Mouse (Mus musculus): ENCODE data around the gene Snapc3. TPM values are rescaled to one million over a fixed set of nuclear protein-coding genes. Genes with fewer than 3 reads are reported as not detected.

Gene Snapc3
- polyA plus RNA-seq, 2 experiments, result 39.2 to 45.3 TPM

GRCm38 (mm10) chr4:83379746-83380145, 37.8 kb upstream of the Snapc3 start:
- no peak overlapping the region for H3K4me2 ChIP-seq (replicated peaks; ENCODE audit: low read depth, low read length, severe bottlenecking)
- no peak for TF ChIP-seq POLR2A (IDR thresholded peaks at IDR 0.05; ENCODE audit: borderline replicate concordance, extremely low read depth, insufficient read depth, insufficient read length)
- no peak overlapping the region for H3K27ac ChIP-seq (replicated peaks; ENCODE audit: low read depth, low read length)
- H3K4me3 ChIP-seq (replicated peaks; ENCODE audit: low read length), result no peak overlapping the region
- ATAC-seq (ENCODE audit: low FRiP score, low read depth) (no peak), DNase-seq (ENCODE audit: low spot score) (no peak)
- no peaks in the 10 kb centered on the region for H3K9me3 ChIP-seq (ENCODE audit: control insufficient read depth, low read length)
- H3K36me3 ChIP-seq (ENCODE audit: control insufficient read depth, insufficient read depth, low read length), result no peaks in the 10 kb centered on the region
- no peak overlapping the region for H3K9ac ChIP-seq (ENCODE audit: low read depth, low read length, severe bottlenecking)
- H3K27me3 ChIP-seq (ENCODE audit: control insufficient read depth, insufficient read depth, low read length), result no peaks in the 10 kb centered on the region
- WGBS, result 87% methylated on average over 6 of the region's 6 CpGs
- no peaks in the 10 kb centered on the region for H3K4me1 ChIP-seq (ENCODE audit: control insufficient read depth, insufficient read depth, low read length)

- H3K4me1 ChIP-seq (ENCODE audit: control insufficient read depth, insufficient read depth, low read length), result no peaks in the 10 kb centered on the region
- no peak overlapping the region for H3K4me3 ChIP-seq (replicated peaks; ENCODE audit: low read length)
- no peak overlapping the region for H3K27ac ChIP-seq (replicated peaks; ENCODE audit: low read depth, low read length)
- no peak overlapping the region for H3K9ac ChIP-seq (ENCODE audit: low read depth, low read length, severe bottlenecking)
- no peak overlapping the region for H3K4me2 ChIP-seq (replicated peaks; ENCODE audit: low read depth, low read length, severe bottlenecking)
- no peaks in the 10 kb centered on the region for H3K36me3 ChIP-seq (ENCODE audit: control insufficient read depth, insufficient read depth, low read length)
- 71% methylated on average over 4 of the region's 4 CpGs for WGBS
- no peak for DNase-seq (ENCODE audit: low spot score)
- TF ChIP-seq POLR2A (IDR thresholded peaks at IDR 0.05; ENCODE audit: borderline replicate concordance, extremely low read depth, insufficient read depth, insufficient read length), result no peak
- no peak for ATAC-seq (ENCODE audit: low FRiP score, low read depth)
- no peaks in the 10 kb centered on the region for H3K9me3 ChIP-seq (ENCODE audit: control insufficient read depth, low read length)
- H3K27me3 ChIP-seq (ENCODE audit: control insufficient read depth, insufficient read depth, low read length), result no peaks in the 10 kb centered on the region
Observed at GRCm38 (mm10) chr4:83380266-83380665, 37.3 kb upstream of the Snapc3 start.

- DNase-seq (ENCODE audit: low spot score), result no peak
- WGBS, result 46% methylated on average over 6 of the region's 6 CpGs
Observed at GRCm38 (mm10) chr4:83383899-83384490, 33.5 kb upstream of the Snapc3 start.

GRCm38 (mm10) chr4:83385091-83385490, 32.4 kb upstream of the Snapc3 start:
- no peak for TF ChIP-seq POLR2A (IDR thresholded peaks at IDR 0.05; ENCODE audit: borderline replicate concordance, extremely low read depth, insufficient read depth, insufficient read length)
- H3K4me1 ChIP-seq (ENCODE audit: control insufficient read depth, insufficient read depth, low read length), result no peaks in the 10 kb centered on the region
- ATAC-seq (ENCODE audit: low FRiP score, low read depth), result no peak
- H3K4me2 ChIP-seq (replicated peaks; ENCODE audit: low read depth, low read length, severe bottlenecking), result no peak overlapping the region
- no peak overlapping the region for H3K9ac ChIP-seq (ENCODE audit: low read depth, low read length, severe bottlenecking)
- no peak for DNase-seq (ENCODE audit: low spot score)
- H3K36me3 ChIP-seq (ENCODE audit: control insufficient read depth, insufficient read depth, low read length), result no peaks in the 10 kb centered on the region
- no peaks in the 10 kb centered on the region for H3K9me3 ChIP-seq (ENCODE audit: control insufficient read depth, low read length)
- H3K4me3 ChIP-seq (replicated peaks; ENCODE audit: low read length), result no peak overlapping the region
- no peak overlapping the region for H3K27ac ChIP-seq (replicated peaks; ENCODE audit: low read depth, low read length)
- H3K27me3 ChIP-seq (ENCODE audit: control insufficient read depth, insufficient read depth, low read length), result no peaks in the 10 kb centered on the region

More at GRCm38 (mm10) chr4:83383899-83384490, 33.5 kb upstream of the Snapc3 start:
- TF ChIP-seq POLR2A (IDR thresholded peaks at IDR 0.05; ENCODE audit: borderline replicate concordance, extremely low read depth, insufficient read depth, insufficient read length), result no peak
- H3K27ac ChIP-seq (replicated peaks; ENCODE audit: low read depth, low read length), result no peak overlapping the region
- no peaks in the 10 kb centered on the region for H3K36me3 ChIP-seq (ENCODE audit: control insufficient read depth, insufficient read depth, low read length)
- no peak overlapping the region for H3K9ac ChIP-seq (ENCODE audit: low read depth, low read length, severe bottlenecking)
- H3K4me3 ChIP-seq (replicated peaks; ENCODE audit: low read length), result no peak overlapping the region
- ATAC-seq (ENCODE audit: low FRiP score, low read depth), result no peak
- H3K4me1 ChIP-seq (ENCODE audit: control insufficient read depth, insufficient read depth, low read length), result no peaks in the 10 kb centered on the region
- H3K27me3 ChIP-seq (ENCODE audit: control insufficient read depth, insufficient read depth, low read length), result no peaks in the 10 kb centered on the region
- H3K4me2 ChIP-seq (replicated peaks; ENCODE audit: low read depth, low read length, severe bottlenecking), result no peak overlapping the region
- H3K9me3 ChIP-seq (ENCODE audit: control insufficient read depth, low read length), result no peaks in the 10 kb centered on the region

GRCm38 (mm10) chr4:83390551-83390950, 27.0 kb upstream of the Snapc3 start:
- DNase-seq (ENCODE audit: low spot score) (no peak), ATAC-seq (ENCODE audit: low FRiP score, low read depth) (no peak)
- TF ChIP-seq POLR2A (IDR thresholded peaks at IDR 0.05; ENCODE audit: borderline replicate concordance, extremely low read depth, insufficient read depth, insufficient read length), result no peak
- Histone ChIP-seq H3K9me3 (ENCODE audit: control insufficient read depth, low read length) (no peaks in the 10 kb centered on the region), H3K4me3 (replicated peaks; ENCODE audit: low read length) (no peak overlapping the region), H3K27ac (replicated peaks; ENCODE audit: low read depth, low read length) (no peak overlapping the region), H3K4me2 (replicated peaks; ENCODE audit: low read depth, low read length, severe bottlenecking) (no peak overlapping the region), H3K27me3 (ENCODE audit: control insufficient read depth, insufficient read depth, low read length) (no peaks in the 10 kb centered on the region), H3K36me3 (ENCODE audit: control insufficient read depth, insufficient read depth, low read length) (no peaks in the 10 kb centered on the region), H3K9ac (ENCODE audit: low read depth, low read length, severe bottlenecking) (no peak overlapping the region), H3K4me1 (ENCODE audit: control insufficient read depth, insufficient read depth, low read length) (no peaks in the 10 kb centered on the region)
- WGBS, result 55% methylated on average over 2 of the region's 2 CpGs

GRCm38 (mm10) chr4:83391956-83392355, 25.6 kb upstream of the Snapc3 start:
- H3K9ac ChIP-seq (ENCODE audit: low read depth, low read length, severe bottlenecking), result no peak overlapping the region
- TF ChIP-seq POLR2A (IDR thresholded peaks at IDR 0.05; ENCODE audit: borderline replicate concordance, extremely low read depth, insufficient read depth, insufficient read length), result no peak
- no peak overlapping the region for H3K4me3 ChIP-seq (replicated peaks; ENCODE audit: low read length)
- no peak for DNase-seq (ENCODE audit: low spot score)
- 35% methylated on average over 3 of the region's 3 CpGs for WGBS
- H3K36me3 ChIP-seq (ENCODE audit: control insufficient read depth, insufficient read depth, low read length), result no peaks in the 10 kb centered on the region
- H3K27ac ChIP-seq (replicated peaks; ENCODE audit: low read depth, low read length), result no peak overlapping the region
- H3K4me2 ChIP-seq (replicated peaks; ENCODE audit: low read depth, low read length, severe bottlenecking), result no peak overlapping the region
- H3K9me3 ChIP-seq (ENCODE audit: control insufficient read depth, low read length), result no peaks in the 10 kb centered on the region
- no peak for ATAC-seq (ENCODE audit: low FRiP score, low read depth)
- no peaks in the 10 kb centered on the region for H3K27me3 ChIP-seq (ENCODE audit: control insufficient read depth, insufficient read depth, low read length)
- no peaks in the 10 kb centered on the region for H3K4me1 ChIP-seq (ENCODE audit: control insufficient read depth, insufficient read depth, low read length)
